Mouse (Mus musculus) right cerebral cortex, postnatal 4 days (tissue): Measurements from ENCODE around the gene Fam151b.

ENCODE experiments used
- DNase-seq: peaks from one replicate; pipeline ENCODE4 v3.0.0-alpha.2; 2022

The Fam151b gene

GRCm38 (mm10) chr13:92483852-92484463 lies at the start of gene Fam151b:
Gene Fam151b (minus strand): TSS chr13:92484015.
- DNase-seq = peak; percentile 84

DNA sequence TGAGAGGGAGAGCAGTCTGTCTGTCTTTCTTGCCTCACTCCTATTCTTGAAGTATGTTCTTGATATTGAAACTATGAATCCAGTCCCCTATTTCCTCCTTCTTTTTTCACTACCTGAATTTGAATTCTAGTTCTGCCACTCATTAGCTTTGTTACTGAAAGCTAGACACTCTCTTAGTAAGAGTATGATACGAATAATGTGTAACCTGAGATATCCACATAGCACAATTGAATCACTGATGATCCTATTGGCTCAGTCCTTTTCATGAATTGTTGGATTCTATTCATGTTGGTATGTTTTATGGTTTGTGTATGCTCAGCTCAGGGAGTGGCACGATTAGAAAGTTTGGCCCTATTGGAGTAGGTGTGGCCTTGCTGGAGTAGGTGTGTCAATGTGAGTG lies 48.4 kb upstream of the Fam151b start:
- DNase-seq = no peak

DNA sequence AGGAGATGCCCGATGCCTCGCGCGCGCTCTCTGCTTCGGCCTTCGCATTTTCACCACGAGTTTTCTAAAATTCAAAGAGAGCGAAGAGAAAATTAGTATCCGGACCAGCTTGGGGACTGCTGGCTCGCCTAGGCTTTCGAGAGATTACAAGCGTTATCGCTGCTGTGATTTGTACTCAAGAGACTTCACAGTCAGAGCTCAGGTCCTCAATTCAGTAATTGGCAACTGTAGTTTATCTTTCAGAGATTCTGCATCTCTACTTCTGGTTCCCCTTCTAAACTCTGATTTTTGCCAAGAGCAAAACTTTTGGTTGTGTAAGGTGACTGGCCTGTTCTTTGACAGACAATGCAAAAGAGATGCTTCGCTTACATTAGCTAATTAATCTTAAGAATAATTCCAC lies 47.4 kb upstream of the Fam151b start:
- DNase-seq = no peak

GRCm38 (mm10) chr13:92530721-92531211 lies 47.0 kb upstream of the Fam151b start, which contains the start of gene Zfyve16:
Gene Zfyve16 (minus strand): TSS chr13:92530868.
- peak; percentile 99 for DNase-seq

DNA sequence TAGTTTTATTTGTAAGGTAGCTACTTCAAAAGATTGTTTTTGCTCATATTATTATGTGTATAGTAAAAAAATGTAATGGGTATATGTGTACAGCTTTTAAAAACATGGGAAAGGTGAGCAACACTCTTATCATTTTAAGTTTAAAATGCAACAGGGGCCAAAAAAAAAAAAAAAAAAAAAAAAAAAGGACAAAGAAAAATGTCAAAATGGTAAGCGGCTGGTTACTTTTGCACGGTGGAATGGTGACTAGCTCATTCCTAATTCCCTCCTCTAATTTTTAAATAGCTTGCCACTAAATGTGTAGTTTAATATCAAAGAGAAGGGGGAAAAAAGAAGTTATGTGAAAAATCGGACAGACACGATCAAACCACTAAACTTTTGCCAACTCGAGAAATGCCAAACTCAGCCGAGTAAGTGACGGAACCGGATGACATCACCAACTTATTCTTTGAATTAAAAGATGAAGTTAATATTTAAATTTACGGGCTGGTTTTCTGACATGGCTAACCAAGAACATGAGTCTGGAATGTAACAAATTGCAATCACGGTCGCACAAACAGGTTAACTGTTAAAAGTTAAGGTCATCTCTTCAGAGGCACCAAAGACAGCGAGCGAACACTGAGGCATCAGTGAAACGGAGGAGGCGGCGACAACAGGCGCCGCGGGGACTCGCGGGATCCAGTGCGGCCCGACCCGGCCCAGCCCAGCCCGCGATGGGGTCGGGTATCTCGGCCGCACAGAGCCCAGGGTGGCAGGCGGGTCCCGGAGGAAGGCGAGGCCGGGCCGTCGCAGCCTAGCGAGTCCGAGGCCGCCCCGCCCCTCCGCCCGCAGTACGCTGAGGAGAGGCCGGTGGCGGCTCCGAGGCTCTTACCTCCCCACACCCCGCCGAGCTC lies 46.3 kb upstream of the Fam151b start:
- no peak for DNase-seq

- DNase-seq = no peak
Observed at GRCm38 (mm10) chr13:92523178-92523813, 39.5 kb upstream of the Fam151b start.

- no peak for DNase-seq
Observed at GRCm38 (mm10) chr13:92504871-92505270, 21.1 kb upstream of the Fam151b start.

GRCm38 (mm10) chr13:92491923-92492322 lies 8.1 kb upstream of the Fam151b start:
- DNase-seq = no peak

GRCm38 (mm10) chr13:92490817-92491216 lies 7.0 kb upstream of the Fam151b start:
- DNase-seq = peak; percentile 12

DNA sequence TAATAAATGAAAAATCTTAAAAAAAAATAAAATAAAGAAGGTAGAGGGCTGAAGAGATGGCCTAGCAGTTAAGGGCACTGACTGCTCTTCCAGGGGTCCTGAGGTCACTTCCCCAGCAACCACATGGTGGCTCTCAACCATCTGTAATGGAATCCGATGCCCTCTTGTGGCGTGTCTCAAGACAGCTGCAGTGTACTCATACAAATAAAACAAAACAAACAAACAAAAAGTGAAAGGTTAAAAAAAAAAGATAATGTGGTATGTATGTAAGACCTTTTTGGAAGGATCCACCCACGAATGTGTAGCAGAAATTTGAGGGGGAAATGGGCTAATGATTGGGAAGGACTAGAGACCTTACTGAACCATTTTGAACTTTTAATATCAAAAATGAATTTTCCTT lies 467 bp downstream of the Fam151b start:
- peak; percentile 38 for DNase-seq

DNA sequence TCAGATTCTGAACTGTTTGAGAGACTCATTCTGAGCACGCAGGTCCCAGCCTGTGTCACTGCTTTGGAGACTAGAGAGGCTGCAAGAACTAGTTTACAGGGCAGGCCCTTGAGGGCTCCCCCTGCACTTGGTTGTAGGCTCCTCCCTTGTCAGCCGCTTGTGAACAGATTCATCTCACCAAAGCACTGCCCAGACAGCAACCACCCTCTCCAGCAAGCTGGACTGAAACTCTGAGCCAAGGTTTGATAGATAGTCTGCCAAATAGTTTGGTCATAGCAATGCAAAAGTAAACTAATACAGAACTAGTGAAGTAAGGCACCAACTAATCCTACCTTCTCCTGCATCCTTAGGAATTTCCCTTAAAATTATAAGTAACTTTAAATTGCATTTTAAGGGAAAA lies 13.7 kb downstream of the Fam151b start:
- DNase-seq = no peak

GRCm38 (mm10) chr13:92469381-92469780 lies 14.4 kb downstream of the Fam151b start:
- no peak for DNase-seq

- DNase-seq = no peak
Observed at GRCm38 (mm10) chr13:92467891-92468290, 15.9 kb downstream of the Fam151b start.

DNA sequence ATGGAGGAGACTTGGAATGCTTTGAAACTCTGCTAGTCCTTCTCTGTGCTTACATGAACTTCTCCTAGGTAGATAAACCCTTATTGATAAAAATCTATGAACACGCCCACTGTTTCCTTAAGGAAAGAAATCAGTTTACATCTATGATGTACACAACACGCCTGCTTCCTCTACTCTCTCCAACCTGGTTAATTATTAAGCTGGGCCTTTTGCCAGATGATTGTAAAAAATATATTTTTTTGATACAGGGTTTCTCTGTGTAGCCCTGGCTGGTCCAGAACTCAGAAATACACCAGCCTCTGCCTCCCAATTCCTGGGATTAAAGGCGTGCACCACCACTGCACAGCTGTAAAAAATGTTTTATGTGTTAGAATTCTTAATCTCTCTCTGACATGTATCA lies 19.1 kb downstream of the Fam151b start:
- DNase-seq = no peak

DNA sequence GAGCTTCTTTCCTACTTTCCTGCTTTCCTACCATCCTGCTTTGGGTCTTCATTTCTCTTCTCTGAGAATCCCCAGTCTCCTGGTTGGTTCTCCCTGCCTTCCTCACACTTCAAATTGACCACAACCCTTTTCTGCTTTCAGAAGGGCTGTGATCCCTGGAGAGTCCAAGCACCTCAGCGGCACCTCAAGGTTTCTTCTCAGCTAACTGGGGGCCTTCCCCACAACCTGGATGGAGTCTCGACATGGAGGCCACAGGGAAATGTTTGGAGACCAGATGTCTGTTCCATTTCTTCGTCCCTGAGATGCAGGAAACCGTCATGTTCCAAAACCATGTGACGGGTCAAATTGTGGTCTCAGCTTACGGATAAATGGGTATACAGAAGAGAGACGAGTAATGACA lies 36.9 kb downstream of the Fam151b start:
- DNase-seq = no peak

DNA sequence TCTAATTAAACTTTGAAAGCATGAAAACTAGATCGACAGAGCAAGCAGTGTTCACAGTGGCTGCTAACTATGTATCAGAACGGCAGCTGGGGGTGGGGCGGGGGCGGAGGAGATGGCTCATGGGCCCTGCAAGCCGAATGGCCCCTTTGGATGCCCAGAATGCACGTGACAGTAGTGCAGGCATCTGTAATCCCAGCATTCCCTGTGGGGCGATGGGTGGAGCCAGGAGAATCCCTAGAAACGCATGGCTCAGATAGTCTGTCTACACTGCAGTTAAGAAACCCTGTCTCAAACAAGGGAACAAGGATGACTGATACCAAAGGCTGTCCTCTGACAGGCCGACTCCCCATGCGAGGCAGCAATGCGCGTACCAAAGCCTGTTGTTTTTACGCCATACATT lies 43.5 kb downstream of the Fam151b start:
- DNase-seq = no peak

- no peak for DNase-seq
Observed at GRCm38 (mm10) chr13:92438656-92439055, 45.2 kb downstream of the Fam151b start.

DNA sequence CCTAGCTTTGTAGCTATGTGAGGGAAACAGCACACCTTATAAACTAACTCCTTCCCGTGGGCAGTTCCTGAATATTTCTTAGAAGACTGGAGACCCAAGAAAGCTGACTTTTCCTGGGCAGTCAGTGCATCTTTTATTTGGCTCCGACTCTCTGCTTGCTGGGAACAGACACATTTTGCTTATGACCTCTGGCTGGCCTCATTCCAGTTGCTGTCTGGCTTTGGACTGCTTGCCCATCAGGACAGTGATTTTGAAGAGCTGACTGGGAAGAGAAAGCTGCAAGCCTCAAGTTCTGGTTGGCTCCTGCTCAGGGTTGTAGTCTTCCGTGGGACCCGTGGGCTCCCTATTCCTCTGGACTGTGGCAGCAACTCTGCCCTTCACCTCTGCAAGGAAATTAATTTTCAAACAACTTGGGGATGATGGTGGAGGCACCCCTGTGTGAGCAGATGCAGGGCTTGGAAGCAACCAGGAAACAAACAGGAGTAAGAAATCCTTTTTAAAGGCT lies 56.4 kb downstream of the Fam151b start:
- no peak for DNase-seq

DNA sequence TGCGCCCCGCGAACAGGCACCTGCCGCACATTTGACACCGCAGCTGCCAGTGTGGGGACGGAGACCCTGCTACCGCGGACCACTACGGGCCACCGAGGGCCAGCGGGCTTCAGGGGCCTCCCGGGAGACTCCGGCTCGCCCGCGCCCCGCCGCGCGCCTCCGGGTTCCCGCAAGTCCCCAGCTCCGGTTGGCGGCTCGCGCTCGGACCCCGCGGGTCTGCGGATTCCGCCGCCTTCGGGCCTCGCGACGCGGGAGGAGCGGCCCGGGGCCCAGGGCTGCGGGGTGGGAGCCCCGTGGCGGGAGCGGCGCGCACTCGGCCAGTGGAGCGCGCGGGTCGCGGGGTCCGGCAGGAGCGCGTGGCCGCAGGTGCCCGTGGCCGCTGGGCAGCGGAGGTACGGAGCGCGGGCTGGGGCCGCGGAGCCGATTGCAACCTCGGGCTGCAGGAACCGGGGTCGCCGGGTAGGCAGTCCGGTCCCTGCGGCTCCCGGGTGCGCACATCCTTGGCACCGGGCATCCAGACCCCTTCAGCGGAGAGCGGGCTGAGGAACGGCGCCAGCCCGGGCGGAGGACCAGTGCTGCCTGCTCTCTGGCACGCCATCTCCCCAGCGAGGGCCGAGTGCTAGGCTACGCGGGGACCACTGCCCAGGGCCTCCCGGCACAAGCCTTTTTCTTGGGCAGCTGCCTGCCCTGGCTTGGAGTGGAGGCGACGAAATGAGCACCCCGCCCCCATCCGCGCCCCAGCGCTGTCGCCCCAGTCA lies 57.3 kb downstream of the Fam151b start:
- peak; percentile 41 for DNase-seq

DNA sequence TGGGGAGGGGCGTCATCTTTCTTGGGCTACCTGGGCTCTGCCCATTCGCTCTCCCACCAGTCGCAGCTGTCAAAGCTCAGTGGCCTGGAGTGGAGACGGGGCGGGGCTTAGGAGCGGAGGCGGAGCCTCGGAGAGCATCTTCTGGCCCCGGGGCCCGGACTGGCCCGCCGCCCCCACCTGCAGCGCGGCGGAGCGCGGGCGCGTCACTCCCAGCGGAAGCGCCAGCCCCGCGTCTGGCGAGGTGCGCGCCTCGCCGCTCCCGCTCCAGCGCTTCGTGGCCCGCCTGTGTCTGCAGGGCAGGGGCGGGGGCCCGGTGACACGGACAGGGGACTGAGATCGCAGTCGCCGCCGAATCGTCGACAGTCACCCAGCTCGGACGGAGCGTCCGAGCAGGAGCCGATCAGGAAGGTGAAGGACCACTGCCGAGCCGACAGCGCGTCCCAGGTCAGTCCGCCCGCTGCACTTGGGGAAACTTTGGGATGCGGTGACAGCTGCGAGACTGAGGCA lies 58.0 kb downstream of the Fam151b start, which contains the start of gene Ankrd34b:
Gene Ankrd34b (plus strand): TSS at position 139 of the 507 bp plus-strand sequence.
- DNase-seq = peak; percentile 24

DNA sequence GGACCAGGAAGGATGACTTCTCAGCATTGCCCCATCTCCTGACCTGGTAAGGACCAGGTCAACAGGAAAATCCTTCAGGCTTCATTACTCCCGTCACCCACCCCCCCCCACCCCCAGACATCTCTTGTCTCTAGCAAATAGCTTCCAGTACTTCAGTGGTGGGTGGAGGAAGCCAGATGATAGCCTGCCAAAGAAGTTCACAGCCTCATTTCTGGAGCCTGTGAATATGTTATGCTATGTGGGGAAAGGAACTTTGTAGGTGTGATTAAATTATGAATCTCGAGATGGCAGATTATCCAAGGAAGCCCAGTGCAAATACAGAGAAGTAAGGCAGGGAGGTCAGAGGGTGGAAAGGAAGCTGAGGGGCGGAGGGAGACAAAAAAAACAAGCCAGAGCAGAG lies 60.1 kb downstream of the Fam151b start:
- DNase-seq = no peak

DNA sequence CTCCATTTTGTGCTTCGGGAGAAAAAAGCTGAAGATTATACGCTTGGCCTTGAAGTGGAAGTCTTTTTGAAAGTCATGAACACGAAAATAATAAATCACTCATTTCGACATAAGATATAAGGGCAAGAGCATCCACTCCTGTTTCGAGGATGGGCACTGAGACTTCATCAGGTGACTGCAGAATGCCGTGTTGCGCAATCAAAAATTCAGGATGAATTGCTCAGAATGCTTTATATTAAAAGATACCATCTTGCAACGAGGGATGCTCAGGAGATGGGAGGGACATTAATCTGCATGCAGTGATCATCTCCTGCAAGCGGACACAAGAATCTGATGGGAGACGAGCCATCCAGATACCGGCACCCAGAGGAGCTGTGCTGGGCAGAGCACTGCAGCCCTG lies 64.2 kb downstream of the Fam151b start:
- no peak for DNase-seq
